Mouse (Mus musculus) monocyte, adult 5-6 weeks (primary cell): ENCODE measurements around the gene Armc8. TPM values are rescaled to one million over a fixed set of nuclear protein-coding genes. Genes with fewer than 3 reads are reported as not detected.
"Not testable (repeated sequence)": the region's sequence is repeated elsewhere in the genome, so short reads cannot be mapped to it uniquely, and the experiment has no call there.

ENCODE experiments used
- ATAC-seq: fragments of 153-309, 156-312 bp; replicated peaks from 2 replicates; pipeline ENCODE4 v1.8.0; 2017; ENCODE audit warnings: mild to moderate bottlenecking; ENCODE audit not compliant: low TSS enrichment, insufficient number of reproducible peaks, severe bottlenecking, poor library complexity, low FRiP score
- total RNA-seq: library from RNA; stranded (forward); fragments of 200-1000, 200-491, 200-594 nt; gene quantifications from 3 replicates; pipeline ENCODE4 v1.2.3, GENCODE M21; 2017

The Armc8 gene
- total RNA-seq = 28.9 to 34.8 TPM (median 29.1 TPM) in 3 replicates

DNA sequence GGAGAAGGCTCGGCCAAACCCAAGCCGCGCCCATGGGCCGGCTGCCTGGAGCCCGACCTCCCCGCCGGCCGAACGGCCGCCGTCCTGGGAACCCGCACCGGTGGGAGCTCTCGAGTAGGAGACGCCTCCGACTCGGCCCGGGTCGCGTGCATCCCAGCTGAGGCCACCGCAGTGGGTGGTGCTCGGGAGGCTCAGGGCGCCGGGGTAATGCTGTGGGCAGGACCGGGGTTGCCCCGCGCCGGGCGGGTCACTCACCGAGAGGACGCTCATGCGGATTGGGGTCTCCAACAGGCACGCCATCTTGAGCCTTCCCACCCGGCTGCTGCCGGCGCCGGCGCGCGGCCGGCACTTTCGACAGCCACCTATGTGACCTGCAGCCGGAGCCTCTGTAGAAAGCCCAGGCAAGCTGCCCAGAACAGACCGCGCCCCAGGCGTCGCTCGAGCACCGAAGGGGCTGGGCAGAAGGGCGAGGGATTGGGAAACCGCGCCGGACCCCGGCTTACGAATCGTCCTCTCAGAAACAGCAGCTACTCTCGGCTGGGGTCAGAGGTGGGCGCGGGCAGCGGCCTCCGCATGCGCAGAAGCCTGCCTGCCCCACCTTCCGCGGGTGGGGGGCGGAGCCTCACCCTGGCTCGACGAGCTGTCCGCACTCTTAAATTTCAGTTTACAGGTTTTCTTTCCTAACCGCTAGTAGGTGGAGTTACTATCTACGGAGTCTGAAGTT is at the start of gene Armc8:
Gene Armc8, minus strand, starts transcription at position 553 of the 724 bp plus-strand sequence.
- peak; percentile 73 for ATAC-seq

DNA sequence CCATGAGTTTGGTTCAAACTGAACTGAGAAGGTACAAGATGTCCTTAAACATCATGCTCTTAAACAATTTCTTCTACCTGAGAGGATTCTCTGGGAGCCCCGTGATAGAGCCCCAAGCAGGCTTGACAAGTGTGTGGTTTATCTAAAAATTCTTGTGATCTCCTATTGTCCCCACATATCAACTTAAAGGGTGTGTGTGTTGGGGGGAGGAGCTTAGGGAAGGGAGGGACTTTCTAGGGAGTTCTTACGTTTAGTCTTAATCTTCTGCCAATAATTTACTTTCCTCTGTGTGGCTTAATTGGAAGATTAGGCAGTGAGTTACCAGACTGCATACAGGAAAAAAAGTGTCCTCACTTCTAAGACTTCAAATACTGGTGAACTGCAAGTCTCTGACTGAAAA is 43.5 kb upstream of the Armc8 start, which contains the start of gene A4gnt:
Gene A4gnt, plus strand, starts transcription at position 301 of the 400 bp plus-strand sequence.
- no peak for ATAC-seq

DNA sequence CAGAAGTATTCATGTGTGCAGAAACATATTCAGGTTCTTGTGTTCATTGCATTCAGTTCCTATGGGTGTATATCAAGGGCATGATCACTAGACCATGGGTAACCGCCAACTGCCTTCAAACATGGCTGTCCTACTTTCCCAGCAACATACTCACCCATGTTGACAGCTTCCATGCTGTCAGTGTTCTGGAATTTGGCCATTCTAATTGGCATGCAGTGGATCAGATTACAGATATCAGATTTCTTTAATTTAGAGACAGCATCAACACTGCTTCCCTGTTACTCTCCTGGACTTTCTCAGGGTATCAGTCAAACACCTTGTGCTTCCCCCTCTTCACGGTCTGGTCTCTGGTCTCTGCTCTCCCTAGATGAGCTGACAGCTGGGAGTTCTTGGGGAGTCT is 34.9 kb upstream of the Armc8 start:
- ATAC-seq = no peak

DNA sequence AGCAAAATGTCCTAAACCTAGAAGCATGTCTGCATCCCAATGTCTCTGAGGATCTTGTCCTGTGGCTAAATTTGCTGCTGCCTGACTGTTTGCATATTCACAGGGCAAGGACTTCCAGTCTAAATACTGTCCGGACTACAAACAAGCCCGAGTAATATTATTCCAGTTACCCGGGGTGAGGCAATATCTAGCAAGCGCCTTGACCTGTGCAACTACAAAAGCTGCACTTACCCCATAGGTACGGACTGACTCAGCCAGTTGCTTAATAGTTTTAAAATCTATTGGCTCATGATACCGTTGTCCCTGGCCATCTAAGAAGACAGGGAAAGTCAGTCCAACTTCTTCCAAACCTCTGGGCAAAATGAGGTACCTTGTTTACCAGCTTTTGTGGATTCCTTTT is 30.4 kb upstream of the Armc8 start:
- ATAC-seq = not testable (repeated sequence)

DNA sequence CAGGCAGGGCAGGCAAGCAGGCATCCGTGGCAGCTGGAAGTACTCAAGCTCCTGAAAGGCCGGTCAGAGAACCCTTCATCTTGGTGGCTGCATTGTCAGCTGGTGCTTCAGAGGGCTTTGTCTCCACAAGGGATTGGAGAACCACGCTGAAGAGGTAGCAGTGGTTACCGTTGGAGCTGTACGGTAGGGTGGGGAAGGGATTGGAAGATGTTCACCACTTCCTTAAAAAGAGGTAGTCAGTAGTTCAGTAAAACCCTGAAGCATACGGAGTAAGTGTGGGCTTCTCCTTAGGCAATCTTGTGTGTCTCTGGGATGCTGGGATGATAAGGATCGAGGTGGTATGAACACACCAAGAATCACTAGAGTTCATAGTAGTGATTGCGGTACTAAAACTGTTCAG is 22.4 kb upstream of the Armc8 start:
- ATAC-seq = 0 out of 2 replicates have a peak, but pooled peaks have one; percentile 31

DNA sequence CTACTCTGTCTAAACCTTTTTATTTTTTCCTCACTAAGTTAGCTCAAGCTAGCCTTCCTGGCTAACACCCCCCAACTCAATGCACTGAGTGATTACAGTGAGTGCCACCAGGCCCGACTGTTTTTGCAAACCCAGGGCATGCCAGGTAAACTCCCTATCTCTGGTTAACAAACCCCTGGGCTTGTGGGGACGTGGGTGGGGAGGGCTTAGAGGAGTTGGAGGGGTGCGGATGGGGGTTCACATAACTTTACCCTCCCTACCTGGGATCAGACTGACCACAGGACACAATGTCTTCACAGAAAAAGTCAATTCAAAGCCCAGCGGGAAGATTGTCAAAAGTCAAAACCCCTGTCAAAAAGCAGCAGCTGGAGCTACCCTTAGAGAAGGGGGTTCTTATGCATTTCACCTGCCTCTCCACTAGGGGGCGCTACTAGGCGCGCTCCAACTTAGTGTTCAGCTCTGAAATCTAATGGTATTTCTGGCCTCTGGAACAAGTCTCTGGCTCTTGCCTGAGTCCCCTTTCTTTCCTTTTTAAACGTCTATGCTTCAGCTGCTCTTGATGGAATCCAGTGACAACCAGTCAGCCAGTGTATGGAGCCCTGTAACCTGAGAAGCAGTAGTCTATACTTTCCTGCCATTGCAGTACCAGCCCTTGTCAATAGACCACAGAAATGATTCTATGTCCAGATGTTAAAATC is 19.0 kb upstream of the Armc8 start:
- peak; percentile 47; the same call in 1 of the 2 replicates for ATAC-seq

DNA sequence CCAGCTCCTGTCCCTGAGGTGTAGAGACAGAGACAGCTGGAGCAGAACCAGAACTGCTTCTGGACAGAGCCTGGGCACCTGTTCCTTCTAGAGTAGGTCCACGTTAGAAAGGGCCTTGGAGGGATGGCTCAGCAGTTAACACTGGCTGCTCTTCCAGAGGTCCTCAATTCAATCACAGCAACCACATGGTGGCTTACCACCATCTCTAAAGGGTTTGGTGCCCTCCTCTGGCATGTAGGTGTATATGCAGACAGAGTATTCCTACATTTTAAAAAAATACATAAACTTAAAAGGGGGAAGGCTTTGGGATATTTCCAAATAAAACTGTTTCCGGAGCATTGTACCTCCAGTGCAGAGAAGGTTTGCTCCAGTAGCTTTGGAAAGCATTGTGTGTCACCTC is 12.0 kb upstream of the Armc8 start:
- 0 out of 2 replicates have a peak, but pooled peaks have one; percentile 38 for ATAC-seq

DNA sequence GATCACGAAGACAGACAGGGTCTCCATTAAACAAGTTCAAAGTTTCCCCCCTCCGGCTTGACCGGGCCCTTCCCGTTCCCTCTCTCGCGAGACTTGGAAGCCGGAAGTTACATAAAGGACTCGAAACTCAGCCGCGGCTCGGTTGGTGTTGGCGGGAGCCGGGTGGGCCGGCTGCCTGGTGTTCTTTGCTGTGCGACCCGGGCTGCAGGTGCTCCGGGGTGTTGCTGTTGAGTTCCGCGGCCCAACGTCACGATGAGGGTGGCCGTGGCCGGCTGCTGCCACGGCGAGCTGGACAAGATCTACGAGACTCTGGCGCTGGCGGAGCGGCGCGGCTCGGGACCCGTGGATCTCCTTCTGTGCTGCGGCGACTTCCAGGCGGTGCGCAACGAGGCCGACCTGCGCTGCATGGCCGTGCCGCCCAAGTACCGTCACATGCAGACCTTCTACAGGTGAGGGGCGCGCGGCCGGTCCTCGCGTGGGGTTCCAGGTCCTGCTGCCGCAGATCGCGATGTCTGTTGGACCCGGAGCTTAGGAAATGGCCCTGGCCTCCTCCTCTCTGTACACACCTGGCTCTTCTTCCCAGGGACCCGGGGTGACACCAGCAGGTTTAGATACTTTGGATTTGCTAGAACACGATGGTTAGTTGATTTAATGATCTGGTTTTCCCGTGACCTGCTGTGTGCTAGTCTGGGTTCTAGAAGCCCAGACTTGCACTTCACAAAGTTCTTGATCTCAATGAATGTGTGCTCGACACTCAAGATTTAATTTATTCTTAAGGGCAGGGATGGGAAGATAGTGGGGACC is 7.2 kb upstream of the Armc8 start, which contains the start of gene Dbr1:
Gene Dbr1, plus strand, starts transcription at position 123 of the 804 bp plus-strand sequence.
- ATAC-seq = peak; percentile 95

DNA sequence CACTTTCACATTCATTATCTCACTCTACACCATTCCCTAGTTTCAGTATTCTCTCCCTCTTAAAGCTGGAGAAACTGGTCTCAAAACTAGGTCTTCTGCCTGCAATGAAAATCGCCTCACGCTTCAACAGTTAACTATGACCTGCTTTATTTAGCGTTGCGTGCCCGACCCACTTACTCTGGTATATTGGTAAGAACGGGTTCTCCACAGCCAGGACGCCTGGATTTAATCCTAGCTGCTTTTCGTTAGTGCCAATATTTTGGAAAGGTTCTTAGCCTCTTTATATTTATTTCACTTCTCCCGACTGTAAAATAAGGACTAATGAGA is 335 bp upstream of the Armc8 start:
- no peak for ATAC-seq

DNA sequence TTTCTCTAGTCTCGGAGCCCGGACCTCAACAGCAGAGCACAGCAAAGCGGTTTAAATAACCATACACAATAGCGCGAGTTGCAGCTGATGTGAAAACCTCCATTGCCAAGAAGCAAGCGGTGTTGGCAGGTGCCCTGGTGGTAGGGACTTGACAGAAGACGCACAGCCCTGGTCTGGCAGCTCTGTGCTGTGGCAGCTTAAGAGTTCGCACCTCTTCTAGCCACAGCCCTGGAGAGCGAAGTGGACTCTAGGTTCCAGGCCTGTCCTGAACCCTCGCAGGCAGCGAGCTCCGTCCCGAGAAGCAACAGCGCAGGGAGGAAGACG is 714 bp downstream of the Armc8 start:
- ATAC-seq = 0 out of 2 replicates have a peak, but pooled peaks have one; percentile 24

DNA sequence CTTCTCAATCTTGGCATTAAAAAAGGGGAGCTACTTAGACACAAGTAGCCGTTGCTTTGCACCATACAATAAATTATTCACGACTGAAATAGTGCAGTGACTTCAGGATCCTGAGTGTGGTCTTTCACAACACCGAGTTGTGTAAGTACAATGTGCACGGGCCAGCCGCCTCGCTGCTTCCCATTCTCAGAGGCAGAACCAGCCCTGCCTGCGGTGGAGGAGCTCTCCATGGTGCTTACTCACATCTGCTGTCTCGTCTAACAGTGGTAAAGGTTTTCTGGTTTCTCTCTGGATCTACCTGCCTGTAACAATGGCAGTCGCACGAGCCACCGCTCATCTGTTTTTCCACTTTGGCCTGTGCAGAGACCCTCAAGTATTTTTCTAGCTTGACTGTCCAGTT is 5.0 kb downstream of the Armc8 start:
- ATAC-seq = peak; percentile 98

DNA sequence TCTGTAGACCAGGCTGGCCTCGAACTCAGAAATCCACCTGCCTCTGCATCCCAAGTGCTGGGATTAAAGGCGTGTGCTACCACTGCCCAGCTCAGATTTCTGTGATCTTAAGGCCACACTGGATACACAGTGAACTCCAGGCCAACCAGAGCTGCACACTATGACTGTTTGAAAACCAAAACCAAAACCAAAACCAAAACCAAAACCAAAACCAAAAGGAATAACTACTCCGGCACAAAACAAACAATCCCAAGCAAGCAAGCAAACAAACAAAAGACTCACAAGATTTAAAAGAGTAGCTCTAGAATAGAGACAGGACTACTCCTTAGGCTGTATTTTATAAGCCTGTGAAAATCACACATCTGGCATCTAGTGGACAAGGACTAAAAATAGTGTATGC is 8.3 kb downstream of the Armc8 start:
- no peak for ATAC-seq

DNA sequence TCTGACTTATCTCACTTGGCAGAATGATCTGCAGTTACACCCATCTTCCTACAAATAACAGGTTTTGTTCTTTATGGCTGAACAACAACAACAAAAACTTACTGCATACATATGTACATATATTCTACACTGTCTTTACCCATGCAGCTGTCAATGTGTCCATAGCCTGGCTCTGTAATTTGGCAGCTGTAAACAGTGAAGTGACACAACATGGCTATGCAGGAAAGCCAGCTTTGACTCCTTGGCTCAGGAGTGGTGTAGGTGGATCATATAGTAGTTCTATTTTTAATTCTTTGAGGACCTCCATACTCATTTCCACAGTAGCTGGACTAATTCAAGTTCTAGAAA is 9.2 kb downstream of the Armc8 start:
- ATAC-seq = no peak

DNA sequence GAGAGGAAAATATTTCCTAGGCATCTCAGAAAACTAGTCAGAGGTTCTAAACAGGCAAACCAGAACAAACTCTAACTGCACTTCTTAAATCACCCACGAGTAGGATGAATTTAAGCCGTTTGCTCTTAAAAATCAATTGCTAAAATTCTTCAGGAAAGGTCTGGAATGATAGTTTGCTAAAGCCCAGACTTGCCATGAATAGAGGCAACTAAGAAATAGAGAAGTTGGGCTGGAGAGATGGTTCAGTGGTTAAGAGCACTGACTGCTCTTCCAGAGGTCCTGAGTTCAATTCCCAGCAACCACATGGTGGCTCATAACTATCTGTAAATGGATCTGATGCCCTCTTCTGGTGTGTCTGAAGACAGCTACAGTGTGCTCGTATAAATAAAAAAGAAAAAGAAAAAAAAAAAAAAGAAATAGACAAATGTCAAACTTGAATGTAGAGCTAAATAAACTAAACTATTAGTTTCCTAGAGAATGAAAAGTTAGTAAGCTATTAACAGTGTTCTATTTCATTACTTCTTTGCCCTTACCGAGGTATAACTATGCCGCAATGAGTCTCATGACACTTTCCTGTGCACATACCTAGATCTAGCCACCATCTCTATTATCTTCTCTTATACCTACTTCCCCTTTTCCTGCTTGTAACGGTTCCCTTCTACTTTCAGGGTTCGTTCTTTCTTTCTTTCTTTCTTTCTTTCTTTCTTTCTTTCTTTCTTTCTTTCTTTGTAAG is 9.7 kb downstream of the Armc8 start:
- no peak for ATAC-seq

DNA sequence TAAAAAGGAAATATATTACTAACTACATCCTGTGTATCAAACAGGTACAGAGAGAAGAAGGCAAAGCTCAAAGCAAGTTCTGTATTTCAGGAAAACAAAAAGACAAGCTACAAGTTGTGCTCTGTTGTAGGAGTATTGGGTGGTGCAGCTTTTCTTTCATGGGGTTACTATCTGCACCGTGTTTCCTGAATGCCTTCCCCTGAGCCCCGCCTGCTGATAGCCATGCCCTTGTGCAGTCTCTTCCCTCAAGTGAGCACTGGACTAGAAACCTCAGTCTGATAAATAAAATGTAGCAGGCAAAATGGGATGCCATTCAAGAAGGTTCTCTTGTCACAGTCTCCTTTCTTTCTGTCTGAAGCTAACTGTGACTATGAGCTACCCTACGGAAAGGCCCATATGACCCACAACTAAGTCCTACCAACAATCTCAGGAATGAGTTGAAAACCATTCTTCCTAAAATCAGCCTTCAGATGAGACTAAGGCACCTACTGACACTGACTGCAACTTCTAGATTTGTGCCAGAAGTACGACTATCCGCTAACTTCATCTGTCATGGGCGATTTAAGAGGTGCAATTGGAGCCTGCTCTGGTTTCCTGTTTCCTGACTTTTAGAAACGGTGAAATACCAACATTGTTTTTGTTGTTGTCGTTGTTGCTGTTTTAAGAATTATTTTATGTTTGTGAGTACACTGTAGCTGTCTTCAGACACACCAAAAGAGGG is 11.0 kb downstream of the Armc8 start:
- ATAC-seq = no peak

DNA sequence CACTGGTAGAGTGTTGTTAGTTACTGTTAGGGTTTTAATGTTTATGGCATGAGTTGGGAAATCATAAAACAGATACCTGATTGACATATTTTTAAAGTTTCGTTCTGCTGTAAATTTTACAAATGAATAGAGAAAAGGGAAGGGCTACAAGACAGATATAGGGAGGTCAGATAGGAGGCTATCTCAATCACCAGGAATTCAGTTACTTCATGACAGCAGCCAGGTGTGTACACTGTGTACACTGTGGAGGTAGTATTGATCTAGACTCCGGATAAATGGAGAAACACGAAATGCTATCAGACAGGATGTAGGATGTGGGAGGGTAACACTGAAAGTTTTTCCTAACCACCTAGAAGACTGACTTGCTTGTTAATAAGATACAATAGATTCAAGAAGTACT is 13.4 kb downstream of the Armc8 start:
- no peak for ATAC-seq

DNA sequence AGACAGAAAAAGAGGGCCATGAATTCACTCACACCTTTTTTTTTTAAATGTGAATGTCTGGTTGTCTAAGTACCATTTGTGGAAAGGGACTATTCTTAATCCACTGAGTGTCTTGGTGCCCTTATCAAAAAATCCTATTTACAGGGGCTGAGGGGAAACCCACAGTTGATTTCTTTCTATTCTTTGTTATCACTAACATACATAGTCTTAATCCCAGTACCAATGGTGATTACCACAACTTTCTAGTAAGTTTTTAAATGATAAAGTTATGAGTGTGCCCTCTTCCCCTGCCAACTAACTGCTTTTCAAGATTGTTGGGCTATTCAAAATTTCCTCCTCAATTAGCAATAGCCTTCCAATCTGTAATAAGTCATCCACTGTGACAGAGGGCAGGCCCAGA is 14.6 kb downstream of the Armc8 start:
- no peak for ATAC-seq

DNA sequence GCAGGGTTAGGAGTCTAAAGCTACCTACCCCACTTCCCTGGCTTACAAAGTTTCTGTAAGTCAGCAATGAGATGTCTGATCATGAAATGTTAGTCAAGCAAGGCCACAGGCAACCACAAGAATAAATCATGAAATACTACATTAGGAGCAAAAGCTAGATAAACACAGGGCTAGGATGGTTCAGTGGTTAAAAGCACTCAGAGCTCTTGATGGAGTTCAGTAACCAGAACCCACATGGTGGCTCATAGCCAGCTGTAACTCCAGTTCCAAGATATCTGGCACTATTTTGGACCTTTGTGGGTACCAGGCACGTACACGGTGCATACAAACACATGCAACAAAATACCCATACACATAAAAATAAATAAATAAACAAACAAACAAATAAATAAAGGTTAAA is 15.7 kb downstream of the Armc8 start:
- no peak for ATAC-seq
